Mouse (Mus musculus): ENCODE results near the gene A230072I06Rik. TPM values are rescaled to one million over a fixed set of nuclear protein-coding genes. Genes with fewer than 3 reads are reported as not detected.

Gene A230072I06Rik
- polyA plus RNA-seq (2021; fragmentation: Nextera tagmentation), result not detected in 2 replicates
- long read RNA-seq, experiment 1, result 0 reads
- long read RNA-seq, experiment 2, result 0 reads

DNA sequence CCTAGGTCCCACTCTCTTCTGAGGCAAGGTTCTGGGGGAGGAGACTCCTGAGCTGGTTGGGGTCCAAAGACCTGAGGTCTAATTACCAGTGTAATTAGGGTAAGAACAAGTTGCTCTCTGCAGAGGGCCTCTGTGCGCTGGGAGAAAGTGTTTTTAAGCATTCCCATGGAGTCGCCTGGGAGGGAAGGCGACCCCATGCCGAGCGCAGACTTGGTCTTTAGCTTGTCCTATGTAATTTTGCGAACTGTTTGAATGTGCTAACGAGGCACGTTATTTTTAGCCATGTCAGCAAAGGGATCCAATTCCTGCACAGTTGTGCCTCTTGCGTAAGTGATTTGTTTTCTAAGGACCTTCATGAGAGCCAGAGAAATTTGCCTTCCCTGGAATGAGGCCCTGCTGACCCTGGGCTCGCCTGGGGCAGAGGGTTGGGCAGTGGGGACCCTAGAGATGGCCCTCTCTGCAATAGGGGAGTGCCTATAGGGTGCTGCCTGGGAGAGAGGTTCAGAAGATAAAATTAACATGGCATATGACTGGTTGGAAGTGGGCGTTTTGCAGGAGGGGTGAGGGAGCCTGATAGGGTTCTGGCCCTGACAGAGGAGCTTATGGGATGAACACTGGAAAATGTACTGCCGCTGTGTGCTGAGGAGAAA lies at the start of gene A230072I06Rik:
Gene A230072I06Rik, plus strand, starts transcription at position 157 of the 650 bp plus-strand sequence.

Other genes starting within 250 kb of the A230072I06Rik start
- gene Sox1, start 116.5 kb downstream of the A230072I06Rik start, polyA plus RNA-seq (2021; fragmentation: Nextera tagmentation), result 1.2 and 1.4 TPM in 2 replicates